Mouse (Mus musculus) limb, embryonic 13.5 days (tissue): ENCODE measurements around the gene Phgr1. TPM values are rescaled to one million over a fixed set of nuclear protein-coding genes. Genes with fewer than 3 reads are reported as not detected.

Source experiments
- ATAC-seq: fragments of 200-750 bp; cut with Nextera tagmentation; 2 replicates; pipeline ENCODE4 v1.8.0; 2017; ENCODE audit warnings: low read depth, moderate number of reproducible peaks, moderate TSS enrichment; ENCODE audit not compliant: low FRiP score
- H3K27ac ChIP-seq: fragments of 300-500 bp; sonication (generic); 2 replicates; pipeline ENCODE4 v1.5.1; 2015; ENCODE audit warnings: inconsistent platforms, mild to moderate bottlenecking, moderate library complexity
- H3K27me3 ChIP-seq: fragments of 300-500 bp; sonication (generic); 2 replicates; pipeline ENCODE4 v1.6.1; 2015; ENCODE audit warnings: mild to moderate bottlenecking, inconsistent platforms
- H3K36me3 ChIP-seq: fragments of 300-500 bp; sonication (generic); 2 replicates; pipeline ENCODE4 v1.6.1; 2015; ENCODE audit warnings: inconsistent platforms, mild to moderate bottlenecking, moderate library complexity
- H3K4me1 ChIP-seq: fragments of 300-500 bp; sonication (generic); 2 replicates; pipeline ENCODE4 v1.6.1; 2015; ENCODE audit warnings: inconsistent platforms
- H3K4me2 ChIP-seq: fragments of 300-500 bp; sonication (generic); replicated peaks from 2 replicates; pipeline ENCODE4 v1.6.1; 2015; ENCODE audit warnings: inconsistent platforms, mild to moderate bottlenecking, moderate library complexity
- H3K4me3 ChIP-seq: fragments of 300-500 bp; sonication (generic); 2 replicates; pipeline ENCODE4 v1.5.1; 2015; ENCODE audit warnings: moderate library complexity, mild to moderate bottlenecking, inconsistent platforms
- H3K9ac ChIP-seq: fragments of 300-500 bp; sonication (generic); 2 replicates; pipeline ENCODE4 v1.6.1; 2015; ENCODE audit warnings: mild to moderate bottlenecking, inconsistent platforms
- H3K9me3 ChIP-seq: fragments of 300-500 bp; sonication (generic); 2 replicates; pipeline ENCODE4 v1.6.1; 2016; ENCODE audit warnings: inconsistent platforms
- WGBS: fragments of 180-500 bp; shearing (Covaris S2); methylation state at CpG from one replicate; pipeline ENCODE4 v1.1.7; 2015; 5-methylcytosine and 5-hydroxymethylcytosine counted together
- polyA plus RNA-seq: library from polyadenylated mRNA; unstranded; fragments of >200 nt; fragmentation: Nextera tagmentation; extraction: Ambion mirVana; gene quantifications from 2 replicates; pipeline ENCODE4 v1.2.1, GENCODE M21; 2015

Phgr1 gene
- polyA plus RNA-seq, 1 experiment from 2014 or later, result not detected

DNA sequence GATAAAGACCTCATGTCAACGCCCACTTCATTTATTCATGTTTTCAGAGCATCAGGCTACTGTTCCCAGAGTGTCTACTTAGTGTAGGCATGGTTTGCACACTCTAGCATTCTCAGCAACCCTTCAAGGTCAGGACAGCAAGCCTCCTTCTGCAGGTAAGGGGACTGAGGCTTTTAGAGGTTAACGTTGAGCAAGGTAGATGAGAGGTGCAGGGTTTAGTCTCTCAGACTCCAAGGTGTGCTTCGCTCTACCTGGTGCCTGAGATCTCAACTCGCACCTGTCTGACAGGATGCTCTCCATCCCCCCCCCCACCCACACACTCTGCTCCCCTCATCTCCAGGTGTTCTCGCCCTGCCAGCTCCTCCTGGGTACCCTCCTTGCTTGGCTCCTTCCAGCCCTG, 18.4 kb upstream of the Phgr1 start:
- 91% methylated on average over 5 of the region's 5 CpGs for WGBS
- Histone ChIP-seq H3K9ac (no peak overlapping the region), H3K36me3 (no peaks in the 10 kb centered on the region), H3K27me3 (peaks cover 15% of the 10 kb centered on the region), H3K4me2 (no peak overlapping the region), H3K4me3 (no peak overlapping the region), H3K9me3 (no peaks in the 10 kb centered on the region), H3K4me1 (peaks cover 34% of the 10 kb centered on the region), H3K27ac (no peak overlapping the region)
- ATAC-seq, result no peak

DNA sequence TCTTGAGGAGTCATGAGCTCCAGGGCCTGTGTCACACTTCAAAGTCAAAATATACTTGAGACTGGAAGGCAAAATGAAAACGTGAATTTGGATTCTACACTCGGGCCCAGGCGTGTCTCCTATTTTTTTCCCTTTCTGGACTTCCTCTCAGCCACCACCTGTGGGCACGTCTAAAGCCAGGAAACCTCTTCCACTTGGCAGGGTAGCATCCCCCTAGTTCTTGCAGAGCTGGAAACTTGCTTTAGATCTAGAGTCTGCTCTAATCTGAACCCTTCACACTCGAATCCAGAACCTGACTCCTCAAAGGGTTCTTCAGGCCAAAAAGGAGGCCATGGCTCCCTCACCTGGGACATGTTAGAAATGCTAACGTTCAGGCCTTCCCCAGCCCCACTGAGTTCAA, 17.2 kb upstream of the Phgr1 start:
- ATAC-seq, result no peak
- no peaks in the 10 kb centered on the region for H3K9me3 ChIP-seq
- no peak overlapping the region for H3K9ac ChIP-seq
- no peaks in the 10 kb centered on the region for H3K36me3 ChIP-seq
- peaks cover 21% of the 10 kb centered on the region for H3K4me1 ChIP-seq
- 73% methylated on average over 6 of the region's 6 CpGs for WGBS
- peaks cover 24% of the 10 kb centered on the region for H3K27me3 ChIP-seq
- H3K27ac ChIP-seq, result no peak overlapping the region
- no peak overlapping the region for H3K4me3 ChIP-seq
- no peak overlapping the region for H3K4me2 ChIP-seq

DNA sequence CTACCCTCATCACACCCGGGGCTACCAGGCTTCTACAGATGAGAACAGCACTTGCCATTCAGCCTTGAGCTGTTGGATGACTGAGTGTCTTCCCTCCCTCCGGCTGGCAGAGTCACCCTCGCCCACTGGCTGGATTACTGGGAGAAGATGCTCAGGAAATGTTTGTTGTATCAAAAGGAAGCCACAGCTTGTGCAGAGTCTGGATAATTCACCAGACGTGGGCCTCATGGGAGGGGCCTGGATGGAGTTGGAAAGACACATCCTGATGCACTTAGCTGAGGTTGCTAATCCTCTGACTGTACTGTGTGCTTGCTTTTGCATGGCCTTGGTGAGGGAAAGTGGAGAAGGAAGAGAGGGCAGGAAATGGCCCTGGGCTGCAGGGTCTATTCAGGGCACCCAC, 16.5 kb upstream of the Phgr1 start:
- ATAC-seq, result no peak
- H3K27ac ChIP-seq, result no peak overlapping the region
- 74% methylated on average over 4 of the region's 4 CpGs for WGBS
- H3K27me3 ChIP-seq, result peaks cover 31% of the 10 kb centered on the region
- no peak overlapping the region for H3K4me3 ChIP-seq
- H3K4me2 ChIP-seq, result no peak overlapping the region
- no peaks in the 10 kb centered on the region for H3K36me3 ChIP-seq
- H3K9ac ChIP-seq, result no peak overlapping the region
- H3K9me3 ChIP-seq, result no peaks in the 10 kb centered on the region
- H3K4me1 ChIP-seq, result peaks cover 18% of the 10 kb centered on the region

DNA sequence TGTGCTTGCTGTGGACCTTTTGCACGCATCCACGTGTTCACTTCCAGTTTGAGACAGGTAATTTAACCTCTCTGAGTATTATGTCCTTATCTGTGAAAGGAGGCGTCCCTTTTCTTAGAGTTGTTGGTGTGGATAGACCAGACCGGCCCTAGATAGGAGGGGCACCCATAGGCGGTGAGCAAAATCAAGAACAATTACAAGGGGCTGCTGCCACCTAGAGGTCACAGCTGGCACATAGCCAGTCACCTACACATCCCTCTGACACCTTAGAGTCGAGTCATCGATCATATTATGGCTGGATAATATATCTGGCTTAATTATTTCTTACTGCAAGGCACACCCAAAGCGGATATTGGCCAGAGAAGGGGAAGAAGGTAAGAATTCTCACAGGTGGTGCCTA, 12.7 kb upstream of the Phgr1 start:
- Histone ChIP-seq H3K4me2 (no peak overlapping the region), H3K9ac (no peak overlapping the region), H3K9me3 (no peaks in the 10 kb centered on the region), H3K27ac (no peak overlapping the region), H3K27me3 (peaks cover 48% of the 10 kb centered on the region), H3K36me3 (no peaks in the 10 kb centered on the region), H3K4me1 (peaks cover 27% of the 10 kb centered on the region), H3K4me3 (no peak overlapping the region)
- 9% methylated on average over 8 of the region's 8 CpGs for WGBS
- ATAC-seq, result no peak

DNA sequence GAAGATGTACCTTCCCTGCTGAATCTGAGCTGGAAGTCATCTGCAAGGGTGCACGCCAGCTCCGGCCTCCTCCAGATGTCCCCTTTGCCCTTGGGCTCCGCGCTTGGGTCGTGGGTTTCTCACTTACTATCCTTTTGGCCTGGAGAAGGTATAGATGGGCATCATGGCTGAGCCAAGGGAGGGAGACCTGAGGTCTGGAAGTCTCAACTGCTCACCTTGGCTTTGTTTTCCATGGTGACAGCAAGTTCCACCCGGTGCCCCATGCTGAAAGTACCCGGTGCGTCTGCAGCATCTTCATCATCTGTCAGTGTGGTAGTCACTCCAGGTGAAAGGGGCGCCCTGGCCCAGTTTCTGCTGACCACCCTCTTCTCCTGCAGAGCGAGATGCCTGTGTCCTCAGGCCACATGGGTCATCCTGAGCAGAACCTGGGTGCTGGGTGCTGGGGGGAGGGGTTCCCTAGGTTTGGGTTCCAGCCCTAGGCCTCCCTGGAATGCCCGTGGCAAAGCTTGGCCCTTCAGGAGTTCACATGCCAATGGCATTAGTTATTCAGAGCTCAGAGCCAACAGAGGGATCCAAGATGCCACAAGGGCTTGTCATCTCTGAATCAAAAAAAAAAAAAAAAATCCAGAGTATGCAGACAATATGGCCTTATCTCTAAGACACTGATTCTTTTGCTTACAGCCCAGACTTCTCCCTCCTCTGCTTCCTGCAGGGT, 12.1 kb upstream of the Phgr1 start:
- Histone ChIP-seq H3K36me3 (no peaks in the 10 kb centered on the region), H3K4me1 (peaks cover 27% of the 10 kb centered on the region), H3K4me3 (no peak overlapping the region), H3K27me3 (peaks cover 48% of the 10 kb centered on the region), H3K4me2 (no peak overlapping the region), H3K9ac (no peak overlapping the region), H3K27ac (no peak overlapping the region), H3K9me3 (no peaks in the 10 kb centered on the region)
- 83% methylated on average over 11 of the region's 11 CpGs for WGBS
- ATAC-seq, result no peak

DNA sequence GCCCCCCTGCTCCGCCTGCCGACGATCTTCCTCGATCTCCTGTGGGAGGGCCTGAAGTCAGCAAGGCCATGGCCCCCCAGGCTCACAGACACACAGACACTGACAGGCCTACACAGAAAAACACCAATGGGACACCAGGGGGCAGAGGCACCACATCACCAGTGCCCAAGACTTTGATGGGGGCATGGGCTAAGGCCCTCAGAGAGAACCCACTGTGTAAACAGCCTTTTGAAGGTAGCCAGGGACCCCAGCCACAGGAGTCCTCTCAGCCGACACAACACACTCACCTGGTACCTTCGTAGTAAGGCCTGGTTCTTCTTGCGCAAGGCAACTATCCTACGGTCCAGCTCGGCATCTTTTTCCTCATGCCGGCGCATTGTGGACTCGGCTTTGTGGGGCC, 11.2 kb upstream of the Phgr1 start:
- peak overlapping the region; percentile 80 for H3K27ac ChIP-seq
- H3K36me3 ChIP-seq, result no peaks in the 10 kb centered on the region
- no peak for ATAC-seq
- H3K27me3 ChIP-seq, result peaks cover 48% of the 10 kb centered on the region
- WGBS, result 83% methylated on average over 12 of the region's 12 CpGs
- peaks cover 27% of the 10 kb centered on the region for H3K4me1 ChIP-seq
- H3K4me3 ChIP-seq, result no peak overlapping the region
- H3K9ac ChIP-seq, result peak overlapping the region; percentile 54; the same call in 1 of the 2 replicates
- H3K4me2 ChIP-seq, result peak overlapping the region; percentile 53; the same call in 1 of the 2 replicates
- H3K9me3 ChIP-seq, result no peaks in the 10 kb centered on the region

DNA sequence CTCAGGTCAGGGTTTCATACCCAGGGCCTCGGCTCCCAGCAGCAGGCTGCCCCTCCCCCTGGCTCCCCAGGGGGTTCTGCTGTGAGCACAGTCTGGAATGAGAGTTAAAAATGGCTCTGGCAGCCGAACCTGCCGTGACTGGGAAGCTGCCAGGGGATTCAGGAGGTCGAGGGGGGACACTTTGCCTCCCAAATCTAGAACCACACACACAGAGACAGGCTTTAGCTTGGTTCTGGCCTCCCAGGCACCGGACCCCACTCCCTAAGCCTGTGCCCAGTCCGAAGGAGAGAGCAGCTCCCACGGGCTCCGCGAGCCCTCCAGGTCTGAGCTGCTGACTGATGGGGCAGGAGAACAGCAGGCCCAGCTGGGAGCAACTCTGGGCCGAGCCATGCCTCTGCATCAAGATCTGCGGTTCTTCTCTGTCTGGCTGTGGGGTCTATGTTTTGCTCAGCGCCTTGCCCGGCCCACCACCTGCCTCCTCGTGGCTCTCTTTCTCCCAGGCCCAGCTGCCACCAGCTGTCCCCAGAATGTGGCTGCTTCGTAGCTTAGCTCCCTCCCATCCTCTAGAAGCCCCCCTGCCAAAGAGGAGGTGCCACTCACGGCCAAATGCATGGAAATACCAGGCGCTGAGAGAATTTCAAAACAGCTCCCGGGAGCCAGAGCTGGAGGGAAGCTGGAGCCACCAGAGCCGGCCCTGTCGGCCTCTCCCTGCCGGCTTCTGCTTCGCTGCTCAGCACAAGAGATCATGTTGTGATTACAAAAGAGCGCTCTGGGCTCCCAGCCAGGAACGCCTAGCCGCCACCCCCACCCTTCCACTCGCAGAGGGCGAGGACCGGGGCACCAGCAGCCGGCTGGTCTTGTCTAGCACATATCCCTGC, 10.4 kb upstream of the Phgr1 start, which contains the start of gene Ccdc9b:
Gene Ccdc9b, minus strand, starts transcription at position 756 of the 878 bp plus-strand sequence.
- peak; percentile 80 for ATAC-seq
- Histone ChIP-seq H3K4me3 (peak within 1 kb of the TSS; percentile 24), H3K27ac (peak within 1 kb of the TSS; percentile 80), H3K36me3 (no peaks in the 10 kb centered on the region), H3K4me1 (peaks cover 27% of the 10 kb centered on the region), H3K9me3 (no peaks in the 10 kb centered on the region), H3K27me3 (peaks cover 48% of the 10 kb centered on the region), H3K4me2 (peak within 1 kb of the TSS; percentile 53), H3K9ac (peak within 1 kb of the TSS; percentile 54)
- WGBS, result 9% methylated on average over 29 of the region's 29 CpGs

DNA sequence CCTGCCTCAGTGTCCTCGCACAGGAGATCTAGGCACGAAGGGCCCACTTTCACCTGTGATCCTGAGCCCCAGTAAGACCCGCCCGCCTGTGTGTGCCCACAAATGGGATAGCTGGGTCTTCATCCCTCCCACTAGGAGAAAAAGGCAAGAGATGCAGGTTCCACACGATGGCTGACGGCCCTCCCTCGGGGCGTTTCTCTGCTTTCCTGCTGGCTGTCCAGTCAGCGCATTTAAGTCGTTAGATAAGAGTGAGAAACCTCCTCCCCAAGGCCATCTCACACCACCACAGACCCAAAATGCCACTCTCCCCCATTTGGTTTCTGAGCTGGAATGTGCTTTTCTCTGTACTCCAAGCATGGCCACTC, 9.8 kb upstream of the Phgr1 start:
- peak overlapping the region; percentile 53 for H3K4me2 ChIP-seq
- H3K9ac ChIP-seq, result peak overlapping the region; percentile 54
- peak overlapping the region; percentile 80 for H3K27ac ChIP-seq
- ATAC-seq, result no peak
- H3K27me3 ChIP-seq, result peaks cover 45% of the 10 kb centered on the region
- H3K4me3 ChIP-seq, result peak overlapping the region; percentile 24
- WGBS, result 20% methylated on average over 10 of the region's 10 CpGs
- no peaks in the 10 kb centered on the region for H3K9me3 ChIP-seq
- no peaks in the 10 kb centered on the region for H3K36me3 ChIP-seq
- H3K4me1 ChIP-seq, result peaks cover 27% of the 10 kb centered on the region

DNA sequence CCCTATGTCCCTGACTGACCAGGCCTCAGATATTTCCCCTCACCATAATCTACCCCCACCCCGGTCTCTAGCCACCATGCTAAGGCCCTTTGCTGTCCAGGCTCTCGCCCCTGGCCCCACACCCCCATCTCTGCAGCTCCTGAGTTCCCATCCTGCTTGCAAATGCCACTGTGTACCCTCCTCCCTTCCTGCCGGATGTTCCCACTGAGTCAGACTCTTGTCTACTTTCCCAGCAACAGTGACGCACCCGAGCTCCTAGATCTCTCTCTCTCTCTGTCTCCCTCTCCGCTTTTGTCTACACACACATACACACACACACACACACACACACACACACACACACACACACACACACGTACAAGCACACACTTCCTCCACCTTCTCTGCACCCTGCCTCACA, 9.1 kb upstream of the Phgr1 start:
- Histone ChIP-seq H3K4me2 (no peak overlapping the region), H3K9ac (no peak overlapping the region), H3K4me1 (peaks cover 27% of the 10 kb centered on the region), H3K27me3 (peaks cover 40% of the 10 kb centered on the region), H3K36me3 (no peaks in the 10 kb centered on the region), H3K4me3 (no peak overlapping the region), H3K27ac (no peak overlapping the region), H3K9me3 (no peaks in the 10 kb centered on the region)
- WGBS, result 78% methylated on average over 7 of the region's 7 CpGs
- ATAC-seq, result no peak

DNA sequence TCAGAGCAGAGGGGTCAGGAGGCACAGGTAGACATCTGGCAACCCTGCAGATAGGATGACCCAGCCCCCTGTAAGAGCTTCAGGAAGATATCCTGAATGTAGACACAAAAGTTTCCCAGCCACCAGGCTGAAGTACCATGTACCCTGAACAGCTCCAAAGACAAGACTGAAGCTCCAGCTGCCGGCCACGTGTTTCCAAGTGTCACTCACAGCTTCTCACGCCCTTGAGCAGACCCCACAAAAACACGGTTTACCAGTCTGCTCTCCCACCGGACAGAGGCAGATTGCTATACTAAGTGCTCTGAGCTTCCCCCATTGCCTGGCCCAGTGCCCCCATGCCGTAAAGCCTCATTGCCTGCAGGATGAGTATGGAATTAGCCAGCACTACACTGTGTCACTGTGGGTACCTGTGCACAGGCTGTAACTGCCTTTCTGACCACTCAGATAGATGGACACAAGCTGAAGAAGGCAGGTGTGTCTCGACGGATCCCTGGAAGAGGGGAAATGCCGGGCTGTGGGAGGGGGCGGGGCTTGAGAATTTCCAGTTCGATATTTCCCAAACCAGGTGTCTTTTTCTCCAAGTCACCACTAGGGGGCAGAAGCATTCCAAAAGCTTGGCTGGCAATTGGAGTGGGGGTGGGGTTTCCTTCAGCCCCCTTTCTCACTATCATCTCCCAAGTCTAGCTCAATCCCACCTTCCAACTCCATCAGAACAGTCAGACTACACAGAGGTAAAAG, 8.3 kb upstream of the Phgr1 start:
- Histone ChIP-seq H3K27me3 (peaks cover 32% of the 10 kb centered on the region), H3K9ac (no peak overlapping the region), H3K4me3 (no peak overlapping the region), H3K4me1 (peaks cover 27% of the 10 kb centered on the region), H3K36me3 (no peaks in the 10 kb centered on the region), H3K9me3 (no peaks in the 10 kb centered on the region), H3K4me2 (peak overlapping the region; percentile 14; the same call in 1 of the 2 replicates), H3K27ac (no peak overlapping the region)
- 16% methylated on average over 11 of the region's 11 CpGs for WGBS
- ATAC-seq, result no peak

DNA sequence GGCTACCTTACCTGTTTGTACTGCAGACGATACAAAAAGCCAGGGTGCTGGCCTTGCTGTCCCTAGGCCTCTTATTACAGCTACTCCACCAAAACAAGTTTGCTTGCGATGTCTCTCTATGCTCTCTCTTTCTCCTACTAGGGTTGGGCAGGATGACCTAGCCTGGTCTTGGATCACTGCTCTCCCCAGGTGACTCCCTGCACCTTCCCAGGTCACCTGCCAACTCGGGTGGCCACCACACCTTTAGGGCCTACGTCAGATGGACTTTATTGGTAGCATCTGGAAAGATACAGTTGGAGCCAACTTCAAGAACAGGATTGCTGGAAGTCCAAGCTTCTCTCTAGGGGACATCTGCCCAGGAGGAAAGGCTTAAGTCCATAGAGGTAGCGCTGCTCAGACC, 7.7 kb upstream of the Phgr1 start:
- peaks cover 29% of the 10 kb centered on the region for H3K27me3 ChIP-seq
- WGBS, result 83% methylated on average over 5 of the region's 5 CpGs

More for the DNA sequence above, 7.7 kb upstream of the Phgr1 start:
- Histone ChIP-seq H3K4me1 (peaks cover 27% of the 10 kb centered on the region), H3K9me3 (0 out of 2 replicates have a peak, but pooled peaks cover 3% of the 10 kb centered on the region), H3K27ac (no peak overlapping the region), H3K9ac (no peak overlapping the region), H3K4me2 (no peak overlapping the region), H3K4me3 (no peak overlapping the region), H3K36me3 (no peaks in the 10 kb centered on the region)
- ATAC-seq, result no peak
